Mouse (Mus musculus) CD4-positive, CD25-positive, alpha-beta regulatory T cell, adult 4 months (primary cell): ENCODE results near the gene Nop2. TPM values are rescaled to one million over a fixed set of nuclear protein-coding genes. Genes with fewer than 3 reads are reported as not detected.
A peak's percentile ranks its signal among the peaks of the same experiment; 100 is the strongest.

Experiments
- ATAC-seq: one replicate; pipeline ENCODE4 v1.8.0; 2017
- polyA plus RNA-seq, 2 experiments: library from polyadenylated mRNA; unstranded; fragments of 100-300 nt; shearing (Covaris generic); gene quantifications; one replicate each; pipeline ENCODE4 v1.2.1; 2017

The Nop2 gene
- polyA plus RNA-seq, 2 experiments from 2014 or later: 51.5 to 59.7 TPM

- no peak for ATAC-seq
Observed at GRCm38 (mm10) chr6:125110927-125111326, 20.8 kb upstream of the Nop2 start.

- ATAC-seq: no peak
Observed at GRCm38 (mm10) chr6:125112553-125112952, 19.2 kb upstream of the Nop2 start.

- ATAC-seq: no peak
Observed at GRCm38 (mm10) chr6:125119387-125119786, 12.3 kb upstream of the Nop2 start.

GRCm38 (mm10) chr6:125128724-125129123, 3.0 kb upstream of the Nop2 start:
- no peak for ATAC-seq

- no peak for ATAC-seq
Observed at GRCm38 (mm10) chr6:125129710-125130402, 1.9 kb upstream of the Nop2 start.

- no peak for ATAC-seq
Observed at GRCm38 (mm10) chr6:125132470-125132869, 761 bp downstream of the Nop2 start.

GRCm38 (mm10) chr6:125137002-125137671, 5.4 kb downstream of the Nop2 start:
- ATAC-seq: no peak

GRCm38 (mm10) chr6:125139747-125140146, 8.0 kb downstream of the Nop2 start:
- no peak for ATAC-seq

- no peak for ATAC-seq
Observed at GRCm38 (mm10) chr6:125142436-125142835, 10.7 kb downstream of the Nop2 start.

- no peak for ATAC-seq
Observed at GRCm38 (mm10) chr6:125143128-125143527, 11.4 kb downstream of the Nop2 start.

- ATAC-seq: no peak
Observed at GRCm38 (mm10) chr6:125143904-125144303, 12.2 kb downstream of the Nop2 start.

- ATAC-seq: peak; percentile 100
Observed at GRCm38 (mm10) chr6:125145001-125145400, 13.3 kb downstream of the Nop2 start, which contains the start of gene Iffo1. Gene Iffo1 (plus strand): TSS chr6:125145241.

- no peak for ATAC-seq
Observed at GRCm38 (mm10) chr6:125145479-125145951, 13.8 kb downstream of the Nop2 start.

- ATAC-seq: no peak
Observed at GRCm38 (mm10) chr6:125146148-125146547, 14.4 kb downstream of the Nop2 start.

- ATAC-seq: no peak
Observed at GRCm38 (mm10) chr6:125146797-125147196, 15.1 kb downstream of the Nop2 start.

GRCm38 (mm10) chr6:125147329-125147728, 15.6 kb downstream of the Nop2 start:
- ATAC-seq: no peak

- no peak for ATAC-seq
Observed at GRCm38 (mm10) chr6:125148251-125148925, 16.7 kb downstream of the Nop2 start.

- no peak for ATAC-seq
Observed at GRCm38 (mm10) chr6:125148926-125149568, 17.3 kb downstream of the Nop2 start.

- no peak for ATAC-seq
Observed at GRCm38 (mm10) chr6:125149569-125149950, 17.9 kb downstream of the Nop2 start.

GRCm38 (mm10) chr6:125152212-125153017, 20.7 kb downstream of the Nop2 start:
- ATAC-seq: no peak

- no peak for ATAC-seq
Observed at GRCm38 (mm10) chr6:125153018-125153389, 21.3 kb downstream of the Nop2 start.

GRCm38 (mm10) chr6:125153682-125154081, 22.0 kb downstream of the Nop2 start:
- no peak for ATAC-seq
